Mouse (Mus musculus): ENCODE measurements around the gene Ube2d3.

DNA sequence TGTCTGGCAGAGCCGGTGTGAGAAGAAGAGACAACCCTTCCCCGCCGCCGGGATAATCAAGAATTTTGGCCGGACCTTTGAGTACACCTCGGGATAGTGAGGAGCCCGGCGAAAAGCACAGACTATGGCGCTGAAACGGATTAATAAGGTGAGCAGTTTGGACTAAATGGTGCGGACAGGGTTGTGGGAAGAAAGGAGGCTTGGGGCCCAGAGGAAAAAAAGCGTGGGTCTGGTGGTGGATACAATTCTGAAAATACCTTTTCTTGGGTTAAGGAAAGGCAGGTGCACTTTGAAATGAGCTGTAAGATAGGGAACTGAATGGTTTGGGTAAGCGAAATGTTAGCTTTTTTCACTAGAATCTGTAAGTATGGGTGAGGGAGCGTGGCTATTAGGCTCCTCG is 1.7 kb downstream of the Ube2d3 start:
- TF ChIP-seq CTCF (conservative IDR thresholded peaks at IDR 0.05; ENCODE audit: insufficient read depth, insufficient read length, low read depth, low read length) (no peak), POLR2A (IDR thresholded peaks at IDR 0.05; ENCODE audit: low read depth, low read length) (no peak)
